Mouse (Mus musculus) CH12.LX (cell line): Measurements from ENCODE around the gene Rcan1. TPM values are rescaled to one million over a fixed set of nuclear protein-coding genes. Genes with fewer than 3 reads are reported as not detected.

Source experiments
- DNase-seq: peaks from one replicate; pipeline ENCODE4 v3.0.0-alpha.2; 2013; ENCODE audit errors: extremely low read depth
- H3K27ac ChIP-seq: 2 replicates; pipeline ENCODE4 v1.5.1; 2012; ENCODE audit warnings: low read depth, mild to moderate bottlenecking, control low read depth, moderate library complexity; ENCODE audit not compliant: insufficient read depth
- H3K27me3 ChIP-seq: replicated peaks from 2 replicates; pipeline ENCODE3; 2012; ENCODE audit warnings: inconsistent platforms
- H3K36me3 ChIP-seq, 2 experiments: replicated peaks in 1 of 2; 2 replicates each; pipeline versions ENCODE3 to v1.6.1; 2012; ENCODE audit warnings: inconsistent platforms in 1 of 2, low read length in 1 of 2, mild to moderate bottlenecking in 1 of 2, mixed read lengths in 1 of 2, moderate library complexity in 1 of 2; ENCODE audit not compliant: control insufficient read depth in 1 of 2, insufficient read depth in 1 of 2
- H3K4me1 ChIP-seq, 2 experiments: 2 replicates each; pipeline ENCODE4 v1.6.1; 2012; ENCODE audit warnings: inconsistent platforms in 1 of 2, moderate library complexity in 1 of 2; ENCODE audit not compliant: insufficient read depth in 2 of 2, control insufficient read depth in 1 of 2
- H3K4me2 ChIP-seq: 2 replicates; pipeline ENCODE4 v1.6.1; 2012; ENCODE audit warnings: low read depth, mild to moderate bottlenecking, control low read depth; ENCODE audit not compliant: poor library complexity, insufficient read depth, severe bottlenecking
- H3K4me3 ChIP-seq, 3 experiments: fragments of 150-350 bp in 1 of 3; sonication (generic) in 1 of 3; replicated peaks in 1 of 3; 2 replicates each; pipeline versions ENCODE3 to v1.5.1; 2011 to 2012; ENCODE audit warnings: low read depth in 2 of 3, low read length in 2 of 3, mild to moderate bottlenecking in 2 of 3, moderate library complexity in 2 of 3, control low read depth in 1 of 3, improper control_type of control experiment in 1 of 3, inconsistent platforms in 1 of 3, mixed read lengths in 1 of 3; ENCODE audit not compliant: poor library complexity in 1 of 3
- H3K79me2 ChIP-seq: replicated peaks from 2 replicates; pipeline ENCODE4 v1.6.1; 2012; ENCODE audit warnings: mild to moderate bottlenecking, moderate library complexity; ENCODE audit not compliant: control insufficient read depth, poor library complexity, insufficient read depth, severe bottlenecking; ENCODE audit errors: extremely low read depth
- H3K9ac ChIP-seq: 2 replicates; pipeline ENCODE4 v1.6.1; 2012; ENCODE audit warnings: low read depth, mild to moderate bottlenecking, control low read depth, moderate library complexity; ENCODE audit not compliant: insufficient read depth
- H3K9me3 ChIP-seq: replicated peaks from 2 replicates; pipeline ENCODE3; 2012; ENCODE audit warnings: low read length, inconsistent platforms, mixed read lengths
- BHLHE40 ChIP-seq: IDR thresholded peaks from 2 replicates; pipeline ENCODE4 v1.6.1; 2011; ENCODE audit warnings: mild to moderate bottlenecking, low read depth, low read length, improper control_type of control experiment
- CHD1 ChIP-seq: IDR thresholded peaks from 2 replicates; pipeline ENCODE4 v1.6.1; 2012; ENCODE audit warnings: low read depth, low read length, improper control_type of control experiment, inconsistent platforms
- CTCF ChIP-seq, 2 experiments: IDR thresholded peaks in 1 of 2; conservative IDR thresholded peaks in 1 of 2; 2 replicates each; pipeline ENCODE4 v1.5.1; 2011 to 2012; ENCODE audit warnings: low read depth in 2 of 2, low read length in 2 of 2, improper control_type of control experiment in 1 of 2, inconsistent platforms in 1 of 2, mild to moderate bottlenecking in 1 of 2, moderate library complexity in 1 of 2
- ELF1 ChIP-seq: IDR thresholded peaks from 2 replicates; pipeline ENCODE4 v1.6.1; 2014; ENCODE audit warnings: low read depth, mild to moderate bottlenecking, inconsistent platforms, low read length, improper control_type of control experiment
- EP300 ChIP-seq: IDR thresholded peaks from 2 replicates; pipeline ENCODE4 v1.6.1; 2011; ENCODE audit warnings: low read length, improper control_type of control experiment
- ETS1 ChIP-seq: conservative IDR thresholded peaks from 2 replicates; pipeline ENCODE4 v1.6.1; 2012; ENCODE audit warnings: low read depth, mild to moderate bottlenecking, inconsistent platforms, low read length, improper control_type of control experiment, moderate library complexity
- GABPA ChIP-seq: IDR thresholded peaks from 2 replicates; pipeline ENCODE4 v1.6.1; 2012; ENCODE audit warnings: low read depth, low read length, improper control_type of control experiment, inconsistent platforms; ENCODE audit not compliant: insufficient replicate concordance
- HCFC1 ChIP-seq: IDR thresholded peaks from 2 replicates; pipeline ENCODE4 v1.6.1; 2012; ENCODE audit warnings: low read depth, mild to moderate bottlenecking, inconsistent platforms, low read length, improper control_type of control experiment
- JUN ChIP-seq: IDR thresholded peaks from 2 replicates; pipeline ENCODE4 v1.6.1; 2011; ENCODE audit warnings: low read depth, mild to moderate bottlenecking, low read length, improper control_type of control experiment, moderate library complexity; ENCODE audit not compliant: insufficient read depth
- JUND ChIP-seq: conservative IDR thresholded peaks from 2 replicates; pipeline ENCODE4 v1.6.1; 2011; ENCODE audit warnings: low read depth, low read length, improper control_type of control experiment
- MAFK ChIP-seq: IDR thresholded peaks from 2 replicates; pipeline ENCODE4 v1.6.1; 2011; ENCODE audit warnings: low read length, improper control_type of control experiment; ENCODE audit not compliant: insufficient replicate concordance
- MAX ChIP-seq: IDR thresholded peaks from 2 replicates; pipeline ENCODE4 v1.6.1; 2011; ENCODE audit warnings: low read length, improper control_type of control experiment
- MAZ ChIP-seq: IDR thresholded peaks from 2 replicates; pipeline ENCODE4 v1.6.1; 2012; ENCODE audit warnings: low read depth, mild to moderate bottlenecking, inconsistent platforms, low read length, improper control_type of control experiment, moderate library complexity
- MEF2A ChIP-seq: IDR thresholded peaks from 2 replicates; pipeline ENCODE4 v1.6.1; 2014; ENCODE audit warnings: low read depth, mild to moderate bottlenecking, inconsistent platforms, low read length, improper control_type of control experiment, borderline replicate concordance
- MXI1 ChIP-seq: IDR thresholded peaks from 2 replicates; pipeline ENCODE4 v1.6.1; 2011; ENCODE audit warnings: mild to moderate bottlenecking, low read depth, low read length, improper control_type of control experiment
- POLR2A ChIP-seq: IDR thresholded peaks from 2 replicates; pipeline ENCODE4 v1.6.1; 2011; ENCODE audit warnings: low read depth, mild to moderate bottlenecking, improper control_type of control experiment, low read length
- RCOR1 ChIP-seq: conservative IDR thresholded peaks from 2 replicates; pipeline ENCODE4 v1.6.1; 2012; ENCODE audit warnings: low read depth, mild to moderate bottlenecking, inconsistent platforms, low read length, improper control_type of control experiment
- SIN3A ChIP-seq: IDR thresholded peaks from 2 replicates; pipeline ENCODE4 v1.6.1; 2012; ENCODE audit warnings: low read length, improper control_type of control experiment, inconsistent platforms
- SMC3 ChIP-seq: IDR thresholded peaks from 2 replicates; pipeline ENCODE4 v1.6.1; 2011; ENCODE audit warnings: low read depth, low read length, improper control_type of control experiment
- TCF12 ChIP-seq: IDR thresholded peaks from 2 replicates; pipeline ENCODE4 v1.6.1; 2014; ENCODE audit warnings: low read depth, mild to moderate bottlenecking, inconsistent platforms, low read length, improper control_type of control experiment
- UBTF ChIP-seq: IDR thresholded peaks from 2 replicates; pipeline ENCODE4 v1.6.1; 2012; ENCODE audit warnings: low read depth, mild to moderate bottlenecking, inconsistent platforms, low read length, improper control_type of control experiment, moderate library complexity
- USF2 ChIP-seq: conservative IDR thresholded peaks from 2 replicates; pipeline ENCODE4 v1.6.1; 2011; ENCODE audit warnings: low read depth, low read length, improper control_type of control experiment
- ZC3H11A ChIP-seq: IDR thresholded peaks from 2 replicates; pipeline ENCODE4 v1.6.1; 2012; ENCODE audit warnings: low read depth, mild to moderate bottlenecking, inconsistent platforms, low read length, improper control_type of control experiment
- ZKSCAN1 ChIP-seq: IDR thresholded peaks from 2 replicates; pipeline ENCODE4 v1.6.1; 2012; ENCODE audit warnings: low read depth, inconsistent platforms, low read length, improper control_type of control experiment, borderline replicate concordance
- ZMIZ1 ChIP-seq: IDR thresholded peaks from 2 replicates; pipeline ENCODE4 v1.6.1; 2012; ENCODE audit warnings: low read depth, mild to moderate bottlenecking, inconsistent platforms, low read length, improper control_type of control experiment
- ZNF384 ChIP-seq: IDR thresholded peaks from 2 replicates; pipeline ENCODE4 v1.6.1; 2012; ENCODE audit warnings: low read depth, low read length, improper control_type of control experiment, inconsistent platforms
- dilution Hi-C: fragments of 300-500 bp; cut with MboI; formaldehyde crosslinking; loops from 2 replicates; pipeline ENCODE4 v1.14.3; 2020; ENCODE audit warnings: low sequenced_read_pairs; ENCODE audit not compliant: extremely low pct_unique_long_range_greater_than_20kb, extremely low pct_ligation_motif_present
- in situ Hi-C: fragments of 300-500 bp; cut with MboI; formaldehyde crosslinking; loops from 3 replicates; pipeline ENCODE4 v1.14.3; 2019; ENCODE audit warnings: low sequenced_read_pairs, low pct_ligation_motif_present, low pct_unique_long_range_greater_than_20kb, mixed read lengths
- polyA plus RNA-seq: library from polyadenylated mRNA; unstranded; fragments of >175 nt; gene quantifications from 2 replicates; pipeline ENCODE4 v1.2.1, GENCODE M21; 2012; ENCODE audit warnings: low read depth; ENCODE audit not compliant: insufficient read length
- total RNA-seq, 2 experiments: library from RNA; depleted of rRNA; stranded (reverse); fragments of 300-350 nt in 1 of 2; fragments of >200 nt in 1 of 2; gene quantifications; 2 replicates each; pipeline ENCODE4 v1.2.3; 2012 to 2014

Rcan1 gene
- total and polyA plus RNA-seq, 3 experiments = 10.0 to 15.3 (median 12.4) TPM

- Histone ChIP-seq H3K27me3 (no peaks in the 10 kb centered on the region), H3K36me3 (no peaks in the 10 kb centered on the region), H3K4me2 (no peak overlapping the region), H3K9ac (no peak overlapping the region), H3K27ac (no peak overlapping the region), H3K79me2 (no peaks in the 10 kb centered on the region), H3K4me1 (peaks cover 22 to 43% of the 10 kb centered on the region in 2 experiments), H3K4me3 (no peak overlapping the region), H3K9me3 (no peaks in the 10 kb centered on the region)
- in situ Hi-C loops (no loop called here), dilution Hi-C loops (no loop called here)
- peak; percentile 83 for DNase-seq
- TF ChIP-seq UBTF (no peak), MAFK (peak; percentile 62; the same call in 1 of the 2 replicates), SIN3A (0 out of 2 replicates have a peak, but pooled peaks have one; percentile 29), MXI1 (no peak), ZC3H11A (no peak), EP300 (peak; percentile 66), CTCF (conservative IDR thresholded peaks at IDR 0.05 in 1 of 2, IDR thresholded peaks at IDR 0.05 in 1 of 2; ENCODE audit: low read depth in 2 of 2, low read length in 2 of 2) (no peak), USF2 (no peak), ETS1 (peak; percentile 58; the same call in 1 of the 2 replicates), HCFC1 (no peak), ZNF384 (no peak), GABPA (no peak), ZMIZ1 (no peak; the same call in 1 of the 2 replicates), MAZ (no peak), TCF12 (peak; percentile 60; the same call in 1 of the 2 replicates), MAX (peak; percentile 38; the same call in 1 of the 2 replicates), JUND (0 out of 2 replicates have a peak, but pooled peaks have one; percentile 9), POLR2A (no peak), BHLHE40 (peak; percentile 33; the same call in 1 of the 2 replicates), ZKSCAN1 (no peak), MEF2A (0 out of 2 replicates have a peak, but pooled peaks have one; percentile 11), CHD1 (0 out of 2 replicates have a peak, but pooled peaks have one; percentile 50), ELF1 (peak; percentile 61), JUN (peak; percentile 12; the same call in 1 of the 2 replicates), RCOR1 (0 out of 2 replicates have a peak, but pooled peaks have one; percentile 24), SMC3 (no peak)
Measured at GRCm38 (mm10) chr16:92410344-92410743, 60.3 kb downstream of the Rcan1 start.
